Mouse (Mus musculus): Measurements from ENCODE around the gene Gpm6b. TPM values are rescaled to one million over a fixed set of nuclear protein-coding genes. Genes with fewer than 3 reads are reported as not detected.

Gene Gpm6b
- polyA plus RNA-seq, 1 experiment, result 2.4 TPM

DNA sequence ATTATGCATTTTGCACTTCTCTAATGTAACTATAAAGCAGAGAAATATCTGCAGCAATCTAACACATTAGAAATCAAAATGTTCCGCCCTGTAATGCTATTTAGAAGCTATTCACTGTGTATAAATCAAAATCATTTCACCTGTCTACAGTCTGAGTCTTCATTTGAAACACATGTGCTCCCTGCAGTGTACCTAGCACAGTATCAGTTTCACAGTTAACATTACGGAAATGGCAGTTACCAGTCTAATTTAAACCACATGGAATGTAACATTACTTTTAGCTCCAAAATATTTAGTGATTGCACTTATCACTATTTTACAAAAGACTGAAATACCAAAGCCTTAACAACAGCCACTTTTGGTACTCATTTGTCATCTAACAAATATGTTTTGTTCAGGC is 196.1 kb downstream of the Gpm6b start:
- WGBS, result 97% methylated on average over 2 of the region's 2 CpGs
- Histone ChIP-seq H3K4me3 (ENCODE audit: control insufficient read depth, insufficient read depth, low read length) (no peak overlapping the region), H3K27me3 (ENCODE audit: control insufficient read depth, insufficient read depth, low read length) (no peaks in the 10 kb centered on the region), H3K27ac (ENCODE audit: control insufficient read depth, insufficient read depth, low read length) (no peak overlapping the region), H3K36me3 (ENCODE audit: control insufficient read depth, insufficient read depth, low read length) (peaks cover 4% of the 10 kb centered on the region; the same call in 1 of the 2 replicates), H3K4me1 (replicated peaks; ENCODE audit: control insufficient read depth, insufficient read depth, low read length) (no peaks in the 10 kb centered on the region)
- TF ChIP-seq POLR2A (IDR thresholded peaks at IDR 0.05; ENCODE audit: control insufficient read depth, extremely low read depth, insufficient read depth, low read length, poor library complexity), result no peak
- TF ChIP-seq CTCF (IDR thresholded peaks at IDR 0.05; ENCODE audit: borderline replicate concordance, control insufficient read depth, extremely low read depth, insufficient read depth, low read length, poor library complexity), result no peak
- no peak for DNase-seq

Other genes with a start within 250 kb of the Gpm6b start
- gene Gemin8, start 68.5 kb upstream of the Gpm6b start, polyA plus RNA-seq (2012; rRNA removed), result 9.0 and 9.2 TPM in 2 replicates
- 2.0 and 2.9 TPM in 2 replicates for gene Trappc2, start 201.7 kb downstream of the Gpm6b start, polyA plus RNA-seq (2012; rRNA removed)
- 1.9 and 2.1 TPM in 2 replicates for gene Ofd1, start 201.8 kb downstream of the Gpm6b start, polyA plus RNA-seq (2012; rRNA removed)
- gene Rab9, start 241.0 kb downstream of the Gpm6b start, polyA plus RNA-seq (2012; rRNA removed), result 3.5 and 4.5 TPM in 2 replicates

Measured in thymus, adult 2 months (tissue).